Mouse (Mus musculus) heart, embryonic 11.5 days (tissue): ENCODE measurements around the gene Sirt7. TPM values are rescaled to one million over a fixed set of nuclear protein-coding genes. Genes with fewer than 3 reads are reported as not detected.
A peak's percentile ranks its signal among the peaks of the same experiment; 100 is the strongest.

ENCODE experiments used
- ATAC-seq: fragments of 200-750 bp; cut with Nextera tagmentation; replicated peaks from 2 replicates; pipeline ENCODE4 v1.8.0; 2017; ENCODE audit warnings: moderate library complexity; ENCODE audit not compliant: insufficient number of reproducible peaks, low FRiP score, low TSS enrichment
- H3K27ac ChIP-seq: fragments of 300-500 bp; sonication (generic); 2 replicates; pipeline ENCODE4 v1.5.1; 2014; ENCODE audit warnings: mild to moderate bottlenecking, low read depth, low read length
- H3K27me3 ChIP-seq: fragments of 300-500 bp; sonication (generic); 2 replicates; pipeline ENCODE4 v1.6.1; 2014; ENCODE audit warnings: mild to moderate bottlenecking, low read length, mixed read lengths; ENCODE audit not compliant: control insufficient read depth, insufficient read depth
- H3K36me3 ChIP-seq: fragments of 300-500 bp; sonication (generic); 2 replicates; pipeline ENCODE4 v1.6.1; 2014; ENCODE audit warnings: mild to moderate bottlenecking, low read length, moderate library complexity, mixed read lengths; ENCODE audit not compliant: control insufficient read depth, insufficient read depth
- H3K4me1 ChIP-seq: fragments of 300-500 bp; sonication (generic); 2 replicates; pipeline ENCODE4 v1.6.1; 2014; ENCODE audit warnings: low read length; ENCODE audit not compliant: control insufficient read depth, insufficient read depth
- H3K4me2 ChIP-seq: fragments of 300-500 bp; sonication (generic); 2 replicates; pipeline ENCODE4 v1.6.1; 2014; ENCODE audit warnings: mild to moderate bottlenecking, moderate library complexity
- H3K4me3 ChIP-seq: fragments of 300-500 bp; sonication (generic); 2 replicates; pipeline ENCODE4 v1.5.1; 2014; ENCODE audit warnings: low read depth, low read length
- H3K9ac ChIP-seq: fragments of 300-500 bp; sonication (generic); 2 replicates; pipeline ENCODE4 v1.6.1; 2014; ENCODE audit warnings: mild to moderate bottlenecking, low read depth, low read length, moderate library complexity
- H3K9me3 ChIP-seq: fragments of 300-500 bp; sonication (generic); replicated peaks from 2 replicates; pipeline ENCODE4 v1.6.1; 2016; ENCODE audit warnings: low read length; ENCODE audit not compliant: control insufficient read depth
- WGBS: fragments of 180-500 bp; shearing (Covaris S2); extraction: QIAGEN DNeasy Blood & Tissue Kit; methylation state at CpG from one replicate; pipeline ENCODE4 v1.1.7; 2014; ENCODE audit not compliant: insufficient replicate concordance; 5-methylcytosine and 5-hydroxymethylcytosine counted together
- polyA plus RNA-seq: library from polyadenylated mRNA; unstranded; fragments of >200 nt; fragmentation: Nextera tagmentation; extraction: Ambion mirVana; gene quantifications from 2 replicates; pipeline ENCODE4 v1.2.1, GENCODE M21; 2014

Sirt7 gene
- polyA plus RNA-seq, 1 experiment from 2014 or later, result 22.5 TPM

DNA sequence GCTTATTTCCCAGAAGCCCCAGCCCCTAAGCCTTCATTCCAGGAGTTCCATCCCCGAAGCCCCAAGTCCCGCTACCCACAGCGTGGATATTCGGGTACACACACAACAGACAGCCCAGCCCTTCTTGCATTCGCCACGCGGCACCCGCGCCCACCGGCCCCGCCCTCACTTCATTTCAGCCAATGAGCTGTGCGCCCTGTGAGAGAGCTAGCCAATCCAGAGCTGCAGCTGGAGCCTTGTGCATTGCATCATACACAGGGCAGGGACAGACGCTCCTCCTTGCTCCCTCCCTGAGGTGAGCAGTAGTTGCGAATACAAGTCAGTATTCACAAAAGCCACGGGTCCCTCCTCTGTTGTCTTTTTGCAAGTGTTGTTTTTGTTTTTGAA is 18.6 kb upstream of the Sirt7 start, which contains the start of gene Pycr1:
Gene Pycr1, minus strand, starts transcription at position 169 of the 387 bp plus-strand sequence.
- peak within 1 kb of the TSS; percentile 98 for H3K4me2 ChIP-seq
- H3K4me1 ChIP-seq, result peaks cover 23% of the 10 kb centered on the region
- peak within 1 kb of the TSS; percentile 17; the same call in 1 of the 2 replicates for H3K27ac ChIP-seq
- WGBS, result 0% methylated on average over 15 of the region's 15 CpGs
- H3K36me3 ChIP-seq, result no peaks in the 10 kb centered on the region
- H3K9ac ChIP-seq, result peak within 1 kb of the TSS; percentile 75
- peak within 1 kb of the TSS; percentile 49 for H3K4me3 ChIP-seq
- ATAC-seq, result peak; percentile 96
- H3K9me3 ChIP-seq, result no peaks in the 10 kb centered on the region
- peaks cover 19% of the 10 kb centered on the region for H3K27me3 ChIP-seq

DNA sequence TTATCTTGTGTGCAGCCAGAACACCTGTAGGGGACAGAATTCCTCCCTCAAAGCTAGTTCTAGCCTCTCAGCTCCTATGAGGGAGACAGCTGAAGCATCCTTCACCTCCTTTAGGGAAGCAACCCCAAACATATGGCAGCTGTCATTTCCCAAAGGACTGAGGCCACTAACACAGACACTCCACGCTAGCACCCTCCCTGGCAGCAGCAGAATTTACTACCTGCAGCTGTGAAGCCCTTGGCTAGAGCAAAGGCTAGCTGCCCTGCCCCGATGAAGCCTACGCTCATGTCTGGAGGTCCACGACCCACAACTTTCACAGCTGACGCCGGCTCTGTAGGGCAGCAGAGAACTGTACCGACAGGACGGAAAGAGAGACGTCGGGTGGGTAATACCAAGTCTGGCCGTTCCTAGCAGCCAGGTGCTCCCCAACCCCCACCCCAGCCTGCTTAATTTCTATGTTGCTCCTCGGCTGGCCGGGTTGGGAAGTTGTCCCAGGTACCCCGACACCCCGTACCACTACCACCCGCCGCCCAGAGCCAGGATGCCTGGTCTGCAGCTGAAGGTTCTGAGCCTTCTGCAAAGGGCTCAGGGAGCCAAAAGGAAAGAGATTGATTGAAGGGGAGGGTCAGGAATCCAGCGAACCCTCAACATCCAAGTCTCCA is 18.0 kb upstream of the Sirt7 start:
- H3K36me3 ChIP-seq, result no peaks in the 10 kb centered on the region
- H3K9me3 ChIP-seq, result no peaks in the 10 kb centered on the region
- peak; percentile 50; the same call in 1 of the 2 replicates for ATAC-seq
- H3K4me3 ChIP-seq, result peak overlapping the region; percentile 49
- H3K4me1 ChIP-seq, result peaks cover 23% of the 10 kb centered on the region
- peak overlapping the region; percentile 75 for H3K9ac ChIP-seq
- peaks cover 17% of the 10 kb centered on the region for H3K27me3 ChIP-seq
- 0 out of 2 replicates have a peak overlapping the region, but pooled peaks have one; percentile 15 for H3K27ac ChIP-seq
- 2% methylated on average over 18 of the region's 18 CpGs for WGBS
- peak overlapping the region; percentile 98 for H3K4me2 ChIP-seq

DNA sequence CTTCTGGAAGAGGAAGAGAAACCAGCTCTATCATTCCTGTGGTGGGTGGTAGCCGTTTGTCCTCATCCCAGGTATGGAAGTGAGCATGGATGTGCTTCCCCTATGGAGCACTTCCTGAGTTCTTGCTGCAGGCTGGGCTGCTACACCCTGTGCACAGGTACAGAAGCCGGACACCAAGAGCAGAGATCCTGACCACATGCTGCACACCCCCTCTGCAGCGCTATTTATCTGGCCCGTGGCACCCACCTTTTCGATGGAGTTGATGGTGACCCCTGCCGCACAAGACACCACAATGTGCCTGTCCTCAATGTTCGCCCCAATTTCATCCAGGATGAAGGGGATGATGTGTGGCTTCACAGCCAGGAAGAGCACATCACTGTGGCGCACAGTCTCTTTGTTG is 16.8 kb upstream of the Sirt7 start:
- peaks cover 13% of the 10 kb centered on the region; the same call in 1 of the 2 replicates for H3K4me1 ChIP-seq
- H3K27ac ChIP-seq, result no peak overlapping the region
- ATAC-seq, result no peak
- no peak overlapping the region for H3K4me3 ChIP-seq
- H3K9ac ChIP-seq, result no peak overlapping the region
- no peak overlapping the region for H3K4me2 ChIP-seq
- no peaks in the 10 kb centered on the region for H3K36me3 ChIP-seq
- 84% methylated on average over 8 of the region's 8 CpGs for WGBS
- H3K27me3 ChIP-seq, result peaks cover 9% of the 10 kb centered on the region; the same call in 1 of the 2 replicates
- no peaks in the 10 kb centered on the region for H3K9me3 ChIP-seq

GRCm38 (mm10) chr11:120641255-120641654 is 16.2 kb upstream of the Sirt7 start:
- Histone ChIP-seq H3K36me3 (no peaks in the 10 kb centered on the region), H3K9me3 (no peaks in the 10 kb centered on the region), H3K27me3 (peaks cover 9% of the 10 kb centered on the region; the same call in 1 of the 2 replicates), H3K27ac (no peak overlapping the region), H3K4me3 (no peak overlapping the region), H3K4me2 (no peak overlapping the region), H3K4me1 (peaks cover 12% of the 10 kb centered on the region; the same call in 1 of the 2 replicates), H3K9ac (no peak overlapping the region)
- 51% methylated on average over 9 of the region's 9 CpGs for WGBS
- ATAC-seq, result no peak

DNA sequence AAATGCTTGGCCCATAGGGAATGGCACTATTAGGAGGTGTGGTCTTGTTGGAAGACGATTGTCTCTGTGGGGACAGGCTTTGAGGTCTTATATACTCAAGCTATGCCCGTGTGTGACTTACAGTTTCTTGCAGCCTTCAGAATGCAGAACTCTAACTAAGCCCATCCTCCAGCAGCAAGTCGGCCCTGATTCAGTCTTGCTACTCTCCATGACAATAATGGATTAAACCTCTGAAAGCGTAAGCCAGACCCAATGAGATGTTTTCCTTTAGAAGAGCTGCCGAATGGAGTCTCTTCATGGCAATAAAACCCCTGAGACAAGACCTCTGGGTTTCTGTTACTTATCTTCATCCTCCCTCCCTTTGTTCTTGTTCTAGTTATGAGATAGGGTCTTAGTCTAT is 9.8 kb upstream of the Sirt7 start:
- Histone ChIP-seq H3K27ac (no peak overlapping the region), H3K36me3 (no peaks in the 10 kb centered on the region), H3K9me3 (no peaks in the 10 kb centered on the region), H3K4me2 (no peak overlapping the region), H3K4me3 (no peak overlapping the region), H3K27me3 (no peaks in the 10 kb centered on the region), H3K9ac (no peak overlapping the region), H3K4me1 (peaks cover 28% of the 10 kb centered on the region)
- no peak for ATAC-seq
- 79% methylated on average over 5 of the region's 5 CpGs for WGBS

GRCm38 (mm10) chr11:120633520-120634343 is 8.7 kb upstream of the Sirt7 start, which contains the start of gene Mafg:
Gene Mafg (minus strand): TSS chr11:120633600.
- WGBS, result 9% methylated on average over 58 of the region's 58 CpGs
- peak within 1 kb of the TSS; percentile 94 for H3K27ac ChIP-seq
- ATAC-seq, result peak; percentile 85

DNA sequence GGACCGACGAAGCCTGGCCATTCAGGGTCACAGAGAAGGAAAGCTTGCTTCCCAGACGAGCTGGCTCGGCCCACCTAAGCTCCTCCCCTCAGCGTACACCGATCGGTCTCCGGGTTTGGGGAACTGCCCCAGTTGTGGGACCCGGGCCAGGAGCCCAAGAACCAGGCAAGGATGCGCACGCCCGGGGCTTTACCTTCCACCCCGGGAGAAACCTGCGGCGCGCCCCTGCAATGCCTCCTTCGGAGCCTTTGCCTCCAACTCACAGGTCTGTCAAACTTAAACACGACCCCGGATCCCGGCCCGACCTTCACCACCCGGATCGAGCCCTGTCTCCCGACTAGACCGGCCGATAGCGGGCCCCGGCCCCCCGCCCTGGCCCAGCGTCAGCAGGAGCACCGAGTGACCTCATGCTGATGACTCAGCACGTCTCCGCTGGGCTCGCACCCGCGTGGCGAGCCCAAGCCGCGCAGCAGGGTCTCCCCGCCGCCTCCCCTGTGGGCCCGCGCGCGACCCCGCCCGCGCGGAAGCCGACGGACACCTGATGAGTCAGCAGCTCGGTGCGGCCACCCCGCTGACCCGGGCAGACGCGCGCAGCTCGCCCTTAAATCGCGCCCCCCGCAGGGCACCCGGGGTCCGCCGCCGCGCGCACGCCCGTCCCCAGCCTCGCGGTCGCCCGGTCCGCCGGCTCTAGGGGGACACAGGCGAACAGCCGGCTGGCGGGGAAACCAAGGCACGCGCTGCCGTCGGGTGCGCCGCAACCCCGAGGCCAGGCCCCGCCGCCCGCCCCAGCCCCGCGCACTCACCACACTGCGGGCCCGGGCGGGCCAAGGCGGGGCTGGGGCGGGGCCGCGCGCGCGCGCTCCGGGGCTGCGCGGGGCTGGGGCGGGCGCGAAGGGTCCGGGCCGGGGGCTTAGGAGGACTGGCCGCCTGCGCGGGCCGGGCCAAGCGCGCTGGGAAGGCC is 7.8 kb upstream of the Sirt7 start:
- H3K9me3 ChIP-seq, result no peaks in the 10 kb centered on the region
- peaks cover 36% of the 10 kb centered on the region for H3K4me1 ChIP-seq
- H3K36me3 ChIP-seq, result peaks cover 9% of the 10 kb centered on the region; the same call in 1 of the 2 replicates
- under 1% methylated on average over 90 of the region's 116 CpGs for WGBS
- peak overlapping the region; percentile 90 for H3K9ac ChIP-seq
- H3K4me2 ChIP-seq, result peak overlapping the region; percentile 91
- H3K27ac ChIP-seq, result peak overlapping the region; percentile 94
- H3K4me3 ChIP-seq, result peak overlapping the region; percentile 92
- peak; percentile 81 for ATAC-seq
- H3K27me3 ChIP-seq, result no peaks in the 10 kb centered on the region

More at GRCm38 (mm10) chr11:120633520-120634343, 8.7 kb upstream of the Sirt7 start, which contains the start of gene Mafg:
- Histone ChIP-seq H3K4me2 (peak within 1 kb of the TSS; percentile 91), H3K36me3 (peaks cover 7% of the 10 kb centered on the region; the same call in 1 of the 2 replicates), H3K4me1 (peaks cover 36% of the 10 kb centered on the region), H3K4me3 (peak within 1 kb of the TSS; percentile 92), H3K27me3 (no peaks in the 10 kb centered on the region), H3K9me3 (no peaks in the 10 kb centered on the region), H3K9ac (peak within 1 kb of the TSS; percentile 90)
